ENCODE assay signal across 22 mouse cellular contexts in genomic region chr9:109053366-109053765, GRCm38 (mm10). TPM values are rescaled to one million over a fixed set of nuclear protein-coding genes. Genes with fewer than 3 reads are reported as not detected.
DNase-seq lines count a peak whose midpoint lies in the region; ATAC-seq and TF ChIP-seq lines count a peak whose summit lies in the region.
"Had no signal": no experiment of that assay in that cellular context is flagged by ENCODE, and none has a peak within 500 bp of the region (broad histone marks: within the 10 kb centered on the region; RNA-seq: fewer than 3 reads in every experiment).

No protein-coding gene starts in this region.

- no peaks in the 10 kb centered on the region for H3K9me3 ChIP-seq in embryonic facial prominence, embryonic 14.5 days (ENCODE audit: control insufficient read depth, low read length)
- H3K9me3 ChIP-seq in liver, postnatal 0 days (ENCODE audit: low read length), result no peaks in the 10 kb centered on the region
- H3K9me3 ChIP-seq: embryonic facial prominence, embryonic 12.5 days; forebrain, embryonic 12.5 days; hindbrain, embryonic 10.5 days; hindbrain, embryonic 15.5 days; kidney, embryonic 15.5 days; liver, embryonic 15.5 days; midbrain, embryonic 12.5 days; neural tube, embryonic 13.5 days had no signal

- WGBS in embryonic facial prominence, embryonic 14.5 days, result 78% methylated on average over 3 of the region's 3 CpGs
- WGBS in liver, postnatal 0 days (ENCODE audit: insufficient replicate concordance), result 80% methylated on average over 3 of the region's 3 CpGs

- H3K4me1 ChIP-seq in embryonic facial prominence, embryonic 14.5 days (ENCODE audit: control insufficient read depth, insufficient read depth, low read length), result peaks cover 6% of the 10 kb centered on the region
- H3K4me1 ChIP-seq in liver, postnatal 0 days (ENCODE audit: insufficient read depth), result peaks cover 25% of the 10 kb centered on the region

- H3K36me3 ChIP-seq in embryonic facial prominence, embryonic 14.5 days (ENCODE audit: control insufficient read depth, insufficient read depth, low read length), result peaks cover 53% of the 10 kb centered on the region
- H3K36me3 ChIP-seq in liver, postnatal 0 days (replicated peaks; ENCODE audit: insufficient read depth, low read length), result peaks cover 26% of the 10 kb centered on the region

- no peak overlapping the region for H3K9ac ChIP-seq in embryonic facial prominence, embryonic 14.5 days (ENCODE audit: low read depth, low read length)
- no peak overlapping the region for H3K9ac ChIP-seq in liver, postnatal 0 days (replicated peaks)
- H3K9ac ChIP-seq: embryonic facial prominence, embryonic 12.5 days; forebrain, embryonic 12.5 days; forebrain, postnatal 0 days; hindbrain, embryonic 15.5 days; kidney, embryonic 15.5 days; liver, embryonic 15.5 days; midbrain, embryonic 12.5 days; neural tube, embryonic 13.5 days had no signal

- no peak for ATAC-seq in embryonic facial prominence, embryonic 14.5 days (ENCODE audit: low read depth)
- ATAC-seq in liver, postnatal 0 days, result no peak
- ATAC-seq: forebrain, postnatal 0 days; Patski had no signal

- no peaks in the 10 kb centered on the region for H3K27me3 ChIP-seq in embryonic facial prominence, embryonic 14.5 days (replicated peaks; ENCODE audit: control insufficient read depth, insufficient read depth, low read length)
- H3K27me3 ChIP-seq in liver, postnatal 0 days (ENCODE audit: insufficient read depth, low read length), result no peaks in the 10 kb centered on the region
- H3K27me3 ChIP-seq: embryonic facial prominence, embryonic 12.5 days; forebrain, embryonic 12.5 days; hindbrain, embryonic 15.5 days; kidney, embryonic 15.5 days; liver, embryonic 15.5 days; midbrain, embryonic 12.5 days; neural tube, embryonic 13.5 days; Patski had no signal

- no peak overlapping the region for H3K4me3 ChIP-seq in embryonic facial prominence, embryonic 14.5 days (ENCODE audit: low read depth, low read length)
- no peak overlapping the region for H3K4me3 ChIP-seq in liver, postnatal 0 days (ENCODE audit: low read depth, low read length)
- H3K4me3 ChIP-seq: embryonic facial prominence, embryonic 12.5 days; forebrain, embryonic 12.5 days; hindbrain, embryonic 10.5 days; hindbrain, embryonic 15.5 days; kidney, embryonic 15.5 days; liver, embryonic 15.5 days; midbrain, embryonic 12.5 days; neural tube, embryonic 13.5 days had no signal

- no peak overlapping the region for H3K4me2 ChIP-seq in embryonic facial prominence, embryonic 14.5 days (ENCODE audit: low read depth, low read length)
- no peak overlapping the region for H3K4me2 ChIP-seq in liver, postnatal 0 days (ENCODE audit: low read depth, low read length)
- H3K4me2 ChIP-seq: embryonic facial prominence, embryonic 12.5 days; forebrain, embryonic 12.5 days; hindbrain, embryonic 15.5 days; kidney, embryonic 15.5 days; liver, embryonic 15.5 days; midbrain, embryonic 12.5 days; neural tube, embryonic 13.5 days had no signal

- 0 out of 2 replicates have a peak overlapping the region, but pooled peaks have one; percentile 81 for H3K27ac ChIP-seq in embryonic facial prominence, embryonic 14.5 days (replicated peaks; ENCODE audit: low read depth, low read length)
- no peak overlapping the region for H3K27ac ChIP-seq in liver, postnatal 0 days (ENCODE audit: low read depth)
- H3K27ac ChIP-seq: forebrain, embryonic 12.5 days; hindbrain, embryonic 10.5 days; hindbrain, embryonic 15.5 days; liver, embryonic 15.5 days; midbrain, embryonic 12.5 days; neural tube, embryonic 13.5 days had no signal

- no peak for TF ChIP-seq CTCF in liver, postnatal 0 days (IDR thresholded peaks at IDR 0.05; ENCODE audit: low read depth)

- TF ChIP-seq EP300 in liver, postnatal 0 days (IDR thresholded peaks at IDR 0.05; ENCODE audit: low read depth), result no peak

- DNase-seq in kidney, postnatal 10 days, result peak; percentile 5
- no peak for DNase-seq in kidney, postnatal 14 days
- peak; percentile 9 to 33 for DNase-seq in urinary bladder, postnatal 4 days (ENCODE audit: low spot score in 2 of 2)
- no peak for DNase-seq in urinary bladder, adult 18-20 months (ENCODE audit: low spot score in 2 of 2)
- DNase-seq in embryonic facial prominence, embryonic 14.5 days (ENCODE audit: low spot score), result no peak
- DNase-seq in adrenal gland, postnatal 10 days, result no peak
- no peak for DNase-seq in liver, postnatal 0 days
- DNase-seq: adrenal gland, postnatal 14 days; cerebellum, adult 18-20 months; forebrain, postnatal 0 days; kidney, adult 11 months; kidney, postnatal 4 days; lung, postnatal 36 days had no signal

RNA-seq across cellular contexts. Expression of gene Trex1, which starts 6.2 kb away (rescaled TPM):
- 15.5 and 17.6 TPM in 2 replicates for polyA plus RNA-seq in embryonic facial prominence, embryonic 14.5 days (2014; fragmentation: Nextera tagmentation; extraction: Ambion mirVana)
- total RNA-seq in adrenal gland, postnatal 10 days (2021), result 10 to 100 TPM; 14.0 to 15.9 TPM
- polyA plus RNA-seq in liver, postnatal 0 days (2015; fragmentation: Nextera tagmentation; extraction: Ambion mirVana), result 13.3 and 14.3 TPM in 2 replicates

RNA-seq across cellular contexts. Expression of gene Shisa5, which starts 15.0 kb away (rescaled TPM):
- polyA plus RNA-seq in embryonic facial prominence, embryonic 14.5 days (2014; fragmentation: Nextera tagmentation; extraction: Ambion mirVana), result 81.7 and 90.0 TPM in 2 replicates
- 100 to 1,000 TPM; 107 to 113 TPM for total RNA-seq in adrenal gland, postnatal 10 days (2021)
- polyA plus RNA-seq in liver, postnatal 0 days (2015; fragmentation: Nextera tagmentation; extraction: Ambion mirVana), result 34.1 and 35.0 TPM in 2 replicates

RNA-seq across cellular contexts. Expression of gene Atrip, which starts 20.6 kb away (rescaled TPM):
- polyA plus RNA-seq in embryonic facial prominence, embryonic 14.5 days (2014; fragmentation: Nextera tagmentation; extraction: Ambion mirVana), result 19.5 and 25.0 TPM in 2 replicates
- 10 to 100 TPM; 13.8 to 14.2 TPM for total RNA-seq in adrenal gland, postnatal 10 days (2021)
- 6.1 and 6.7 TPM in 2 replicates for polyA plus RNA-seq in liver, postnatal 0 days (2015; fragmentation: Nextera tagmentation; extraction: Ambion mirVana)

RNA-seq across cellular contexts. Expression of gene Ccdc51, which starts 28.9 kb away (rescaled TPM):
- polyA plus RNA-seq in embryonic facial prominence, embryonic 14.5 days (2014; fragmentation: Nextera tagmentation; extraction: Ambion mirVana), result 11.4 and 11.6 TPM in 2 replicates
- 10 to 100 TPM; 15.7 to 19.4 TPM for total RNA-seq in adrenal gland, postnatal 10 days (2021)
- 8.9 and 9.1 TPM in 2 replicates for polyA plus RNA-seq in liver, postnatal 0 days (2015; fragmentation: Nextera tagmentation; extraction: Ambion mirVana)

RNA-seq across cellular contexts. Expression of gene Tma7, which starts 29.0 kb away (rescaled TPM):
- polyA plus RNA-seq in embryonic facial prominence, embryonic 14.5 days (2014; fragmentation: Nextera tagmentation; extraction: Ambion mirVana), result 612 and 655 TPM in 2 replicates
- 100 to 1,000 TPM; 336 to 351 TPM for total RNA-seq in adrenal gland, postnatal 10 days (2021)
- polyA plus RNA-seq in liver, postnatal 0 days (2015; fragmentation: Nextera tagmentation; extraction: Ambion mirVana), result 283 and 284 TPM in 2 replicates

Comparison
In these comparisons a context has a peak if more than half of its experiments do, and no peak if none do; other contexts are left out.
1. DNase-seq: peak in kidney, postnatal 10 days (single experiment) and urinary bladder, postnatal 4 days (2 of 2); none in kidney, postnatal 14 days (single experiment), urinary bladder, adult 18-20 months (0 of 2), embryonic facial prominence, embryonic 14.5 days (single experiment), adrenal gland, postnatal 10 days (single experiment) and liver, postnatal 0 days (single experiment).